ENCODE assay signal across 7 mouse cellular contexts in genomic region chr10:82987394-82987793, GRCm38 (mm10). TPM values are rescaled to one million over a fixed set of nuclear protein-coding genes. Genes with fewer than 3 reads are reported as not detected.
DNase-seq lines count a peak whose midpoint lies in the region; ATAC-seq and TF ChIP-seq lines count a peak whose summit lies in the region.

No protein-coding gene starts in this region.

- DNase-seq in liver, embryonic 11.5 days (ENCODE audit: low spot score): no peak
- DNase-seq in liver: no peak
- DNase-seq in limb, embryonic 10.5 days (ENCODE audit: low spot score): no peak
- DNase-seq in retina, postnatal 1 day: peak; percentile 79
- no peak for DNase-seq in natural killer cell, adult 2 months (ENCODE audit: low spot score in 2 of 2)

- WGBS in liver, embryonic 11.5 days: 62% methylated on average over 4 of the region's 4 CpGs
- WGBS in limb, embryonic 10.5 days: 69% methylated on average over 4 of the region's 4 CpGs

- H3K36me3 ChIP-seq in liver, embryonic 11.5 days (ENCODE audit: control insufficient read depth, insufficient read depth, low read length): no peaks in the 10 kb centered on the region
- H3K36me3 ChIP-seq in limb, embryonic 10.5 days: no peaks in the 10 kb centered on the region

- H3K27me3 ChIP-seq in liver, embryonic 11.5 days (replicated peaks; ENCODE audit: control insufficient read depth, insufficient read depth, low read length): peaks cover 14% of the 10 kb centered on the region
- peaks cover 39% of the 10 kb centered on the region for H3K27me3 ChIP-seq in limb, embryonic 10.5 days (ENCODE audit: low read depth, poor library complexity, severe bottlenecking)

- H3K9ac ChIP-seq in liver, embryonic 11.5 days (ENCODE audit: low read depth, low read length): peak overlapping the region; percentile 75

- peak overlapping the region; percentile 70 for H3K4me3 ChIP-seq in liver, embryonic 11.5 days (ENCODE audit: low read depth, low read length)
- peak overlapping the region; percentile 19 for H3K4me3 ChIP-seq in embryonic fibroblast, embryonic 13.5 days (ENCODE audit: insufficient read depth, low read length)
- peak overlapping the region; percentile 80 for H3K4me3 ChIP-seq in limb, embryonic 10.5 days

- peak overlapping the region; percentile 85 for H3K4me2 ChIP-seq in liver, embryonic 11.5 days

- no peak for TF ChIP-seq CTCF in embryonic fibroblast, embryonic 13.5 days (IDR thresholded peaks at IDR 0.05; ENCODE audit: borderline replicate concordance, insufficient read depth, low read length)

- H3K27ac ChIP-seq in liver, embryonic 11.5 days (ENCODE audit: low read depth, low read length): 0 out of 2 replicates have a peak overlapping the region, but pooled peaks have one; percentile 27
- no peak overlapping the region for H3K27ac ChIP-seq in embryonic fibroblast, embryonic 13.5 days (ENCODE audit: insufficient read depth, low read length)
- H3K27ac ChIP-seq in limb, embryonic 10.5 days: no peak overlapping the region

- TF ChIP-seq POLR2A in embryonic fibroblast, embryonic 13.5 days (IDR thresholded peaks at IDR 0.05; ENCODE audit: low read depth, low read length): no peak

- H3K4me1 ChIP-seq in liver, embryonic 11.5 days (replicated peaks; ENCODE audit: control insufficient read depth, insufficient read depth, low read length): peaks cover 52% of the 10 kb centered on the region
- peaks cover 9% of the 10 kb centered on the region; the same call in 1 of the 2 replicates for H3K4me1 ChIP-seq in embryonic fibroblast, embryonic 13.5 days (ENCODE audit: control insufficient read depth, insufficient read depth, low read length)
- H3K4me1 ChIP-seq in limb, embryonic 10.5 days: peaks cover 54% of the 10 kb centered on the region

- H3K9me3 ChIP-seq in liver, embryonic 11.5 days (ENCODE audit: control insufficient read depth, low read length): no peaks in the 10 kb centered on the region
- H3K9me3 ChIP-seq in limb, embryonic 10.5 days (replicated peaks): no peaks in the 10 kb centered on the region

- no peak for ATAC-seq in liver, embryonic 11.5 days (replicated peaks; ENCODE audit: low FRiP score)
- no peak for ATAC-seq in megakaryocyte-erythroid progenitor cell, adult 5-6 weeks (replicated peaks; ENCODE audit: low FRiP score, low TSS enrichment, poor library complexity, severe bottlenecking)

RNA-seq across cellular contexts. Expression of gene Chst11, which starts 2.1 kb away (rescaled TPM):
- polyA plus RNA-seq in liver, embryonic 11.5 days (2014; fragmentation: Nextera tagmentation; extraction: Ambion mirVana): 2.9 and 3.1 TPM in 2 replicates
- 12.9 and 20.7 TPM in 2 replicates for polyA plus RNA-seq in embryonic fibroblast, embryonic 13.5 days (2011; ENCODE audit: insufficient read length, low read depth, missing spikeins)
- polyA plus RNA-seq in limb, embryonic 10.5 days (2016; fragmentation: Nextera tagmentation; extraction: Ambion mirVana): 1.2 and 1.5 TPM in 2 replicates
- 14.2 and 15.2 TPM in 2 replicates for total RNA-seq in megakaryocyte-erythroid progenitor cell, adult 5-6 weeks (2014; fragmentation: Nextera tagmentation)
- 19.0 and 24.1 TPM in 2 replicates for total RNA-seq in megakaryocyte-erythroid progenitor cell, adult 5-6 weeks (2017)

Comparison
In these comparisons a context has a peak if more than half of its experiments do, and no peak if none do; other contexts are left out.
1. H3K4me3 ChIP-seq: peak in every context shown above with its lines; median percentile 80 in limb, embryonic 10.5 days; 70 in liver, embryonic 11.5 days; 19 in embryonic fibroblast, embryonic 13.5 days.